Mouse (Mus musculus): ENCODE measurements at regions not wholly inside any gene's neighbourhood (a gene's known extent, or its start where the extent isn't known, plus 50 kb on each side); places are given as distances from the start of the nearest gene placed in this dataset.
A peak's percentile ranks its signal among the peaks of the same experiment; 100 is the strongest.

DNA sequence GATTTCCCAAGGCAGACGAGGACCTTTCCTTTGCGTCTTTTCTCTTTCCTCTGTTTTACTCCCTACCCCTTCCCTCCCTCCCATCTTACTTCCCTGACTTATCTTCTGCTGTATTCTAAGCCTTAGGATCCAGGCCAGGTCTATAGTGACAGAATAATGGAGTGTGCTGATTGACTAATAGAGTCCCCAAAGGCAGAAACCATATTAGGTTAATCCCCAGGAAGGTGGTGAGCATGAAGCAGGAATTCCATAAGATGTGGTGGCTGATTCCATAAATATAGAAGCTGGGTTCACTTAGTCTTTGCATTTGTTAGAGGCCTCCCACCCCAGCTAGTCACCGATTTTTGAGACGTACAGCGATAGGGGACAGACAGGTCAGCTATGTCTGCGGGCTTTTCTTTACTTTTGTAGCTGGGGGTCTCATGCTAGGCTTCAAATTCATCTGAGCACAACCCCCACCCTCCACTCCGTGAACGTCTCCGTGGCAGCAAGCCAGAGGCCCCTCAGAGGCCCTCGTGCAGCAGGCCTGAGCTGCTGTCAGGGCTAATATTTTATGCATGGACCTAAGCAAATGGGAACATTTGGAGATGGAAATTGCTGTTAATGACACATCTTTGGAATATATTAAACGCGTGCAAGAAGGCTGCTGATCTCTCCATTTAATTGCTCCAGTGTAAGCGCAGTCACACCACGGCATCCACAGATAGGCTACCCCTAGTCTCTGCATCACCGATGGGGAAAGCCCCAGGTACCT lies 145.8 kb upstream of the Rtl1 start:
- WGBS: 51% methylated on average over 15 of the region's 15 CpGs
- peaks cover 13% of the 10 kb centered on the region; the same call in 1 of the 2 replicates for H3K4me1 ChIP-seq (replicated peaks; ENCODE audit: control insufficient read depth, insufficient read depth)
- no peak overlapping the region for H3K4me2 ChIP-seq (replicated peaks; ENCODE audit: low read depth)
- TF ChIP-seq CTCF (IDR thresholded peaks at IDR 0.05; ENCODE audit: low read depth) (no peak), EP300 (optimal IDR thresholded peaks at IDR 0.05) (no peak)
- ATAC-seq (ENCODE audit: low FRiP score, low TSS enrichment) (no peak), DNase-seq (ENCODE audit: low spot score) (no peak)
- no peaks in the 10 kb centered on the region for H3K9me3 ChIP-seq (ENCODE audit: control insufficient read depth, low read length)
- H3K4me3 ChIP-seq (ENCODE audit: low read depth, low read length): no peak overlapping the region
- no peaks in the 10 kb centered on the region for H3K36me3 ChIP-seq (ENCODE audit: control insufficient read depth, insufficient read depth, low read length)
- no peaks in the 10 kb centered on the region for H3K27me3 ChIP-seq (ENCODE audit: control insufficient read depth, insufficient read depth, low read length)
- no peak overlapping the region for H3K27ac ChIP-seq (replicated peaks)
- H3K9ac ChIP-seq (ENCODE audit: low read length): no peak overlapping the region

DNA sequence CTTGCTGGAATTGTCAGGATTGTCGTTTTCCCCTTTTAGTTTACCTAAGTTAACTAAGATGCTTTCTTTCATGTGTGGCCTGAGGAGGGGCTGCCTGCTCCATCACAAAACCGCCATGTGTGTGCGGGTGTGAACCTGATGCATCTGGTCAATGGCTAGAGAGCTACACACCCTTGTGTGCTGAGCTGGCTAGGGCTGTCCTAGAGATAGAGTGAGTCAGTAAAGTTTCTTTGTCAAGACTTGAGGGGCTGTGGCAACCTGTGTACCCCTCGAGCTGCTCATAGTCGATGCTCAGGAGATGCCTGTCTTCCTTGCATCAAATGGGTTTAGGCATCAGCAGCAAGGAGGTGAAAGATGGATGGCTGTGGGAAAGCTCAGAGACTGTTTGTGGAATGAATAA lies 147.1 kb upstream of the Rtl1 start:
- no peak for TF ChIP-seq CTCF (IDR thresholded peaks at IDR 0.05; ENCODE audit: low read depth)
- no peak for TF ChIP-seq EP300 (optimal IDR thresholded peaks at IDR 0.05)
- Histone ChIP-seq H3K4me2 (replicated peaks; ENCODE audit: low read depth) (no peak overlapping the region), H3K36me3 (ENCODE audit: control insufficient read depth, insufficient read depth, low read length) (no peaks in the 10 kb centered on the region), H3K27ac (replicated peaks) (no peak overlapping the region), H3K9ac (ENCODE audit: low read length) (no peak overlapping the region), H3K4me1 (replicated peaks; ENCODE audit: control insufficient read depth, insufficient read depth) (peaks cover 13% of the 10 kb centered on the region; the same call in 1 of the 2 replicates), H3K9me3 (ENCODE audit: control insufficient read depth, low read length) (no peaks in the 10 kb centered on the region), H3K27me3 (ENCODE audit: control insufficient read depth, insufficient read depth, low read length) (no peaks in the 10 kb centered on the region), H3K4me3 (ENCODE audit: low read depth, low read length) (no peak overlapping the region)
- DNase-seq (ENCODE audit: low spot score): no peak
- ATAC-seq (ENCODE audit: low FRiP score, low TSS enrichment): no peak
- WGBS: 64% methylated on average over 5 of the region's 5 CpGs

- no peak for DNase-seq (ENCODE audit: low spot score)
- no peak overlapping the region for H3K4me2 ChIP-seq (replicated peaks; ENCODE audit: low read depth)
- no peaks in the 10 kb centered on the region for H3K27me3 ChIP-seq (ENCODE audit: control insufficient read depth, insufficient read depth, low read length)
- H3K9ac ChIP-seq (ENCODE audit: low read length): no peak overlapping the region
- H3K4me3 ChIP-seq (ENCODE audit: low read depth, low read length): no peak overlapping the region
- no peak overlapping the region for H3K27ac ChIP-seq (replicated peaks)
- ATAC-seq (ENCODE audit: low FRiP score, low TSS enrichment): no peak
- no peaks in the 10 kb centered on the region for H3K9me3 ChIP-seq (ENCODE audit: control insufficient read depth, low read length)
- H3K4me1 ChIP-seq (replicated peaks; ENCODE audit: control insufficient read depth, insufficient read depth): peaks cover 13% of the 10 kb centered on the region; the same call in 1 of the 2 replicates
- 64% methylated on average over 13 of the region's 13 CpGs for WGBS
- no peaks in the 10 kb centered on the region for H3K36me3 ChIP-seq (ENCODE audit: control insufficient read depth, insufficient read depth, low read length)
- TF ChIP-seq EP300 (optimal IDR thresholded peaks at IDR 0.05) (no peak), CTCF (IDR thresholded peaks at IDR 0.05; ENCODE audit: low read depth) (no peak)
These were observed 147.6 kb upstream of the Rtl1 start for GRCm38 (mm10) chr12:109747776-109748175.

DNA sequence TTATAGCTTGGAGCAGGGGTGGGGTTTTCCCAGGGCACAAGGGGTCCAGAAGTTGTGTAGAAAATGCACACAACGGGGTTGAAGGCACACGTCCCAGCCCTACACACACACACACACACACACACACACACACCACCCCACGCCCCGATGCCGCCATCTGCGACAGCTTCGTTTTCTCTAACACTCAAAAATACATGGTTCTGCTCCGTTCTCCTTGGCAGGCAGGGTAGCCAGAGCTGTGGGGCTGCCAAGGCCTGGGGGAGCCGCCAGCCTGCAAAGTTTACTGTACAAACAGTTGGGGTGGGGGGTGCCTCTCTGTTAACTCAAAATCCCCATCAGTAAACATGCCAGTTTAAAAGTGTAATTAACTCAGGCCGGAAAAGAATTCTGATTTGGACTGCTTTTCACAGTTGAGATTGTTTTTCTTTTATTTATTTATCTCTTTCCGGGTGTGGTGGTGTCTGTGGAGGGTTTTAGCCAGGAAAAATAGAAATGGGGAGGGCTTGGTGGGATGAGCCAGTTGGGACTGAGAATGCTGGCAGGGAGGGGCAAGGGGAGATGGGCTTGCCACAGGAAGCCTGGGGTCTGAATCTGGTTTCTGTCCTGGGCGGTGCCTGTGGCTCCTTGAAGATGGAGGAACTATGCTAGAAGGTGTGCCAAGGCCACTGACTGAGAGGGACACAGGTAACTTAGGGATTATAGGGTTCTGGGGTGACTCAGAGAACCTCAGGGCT lies 148.4 kb upstream of the Rtl1 start:
- 41% methylated on average over 12 of the region's 12 CpGs for WGBS
- H3K4me1 ChIP-seq (replicated peaks; ENCODE audit: control insufficient read depth, insufficient read depth): peaks cover 13% of the 10 kb centered on the region; the same call in 1 of the 2 replicates
- DNase-seq (ENCODE audit: low spot score): no peak

DNA sequence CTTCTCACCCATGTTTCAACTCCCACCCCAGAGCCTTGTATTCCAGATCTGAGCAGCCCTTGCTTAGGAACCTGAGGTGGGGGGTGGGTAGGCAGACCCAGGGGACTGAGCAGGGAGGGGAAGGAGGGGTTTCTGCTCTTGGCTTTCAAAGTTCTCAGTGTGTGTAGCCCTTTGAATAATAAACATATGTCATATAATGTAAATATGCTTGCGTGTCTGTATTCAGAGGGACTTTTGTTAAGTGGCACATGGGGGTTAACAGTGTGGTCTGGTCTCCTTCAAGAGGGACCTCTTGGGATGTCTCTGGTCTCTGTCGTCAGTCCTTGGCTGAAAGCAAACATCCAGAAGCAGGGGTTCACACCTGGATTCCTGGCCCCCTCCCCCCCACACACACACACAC lies 149.1 kb upstream of the Rtl1 start:
- TF ChIP-seq CTCF (IDR thresholded peaks at IDR 0.05; ENCODE audit: low read depth): no peak
- TF ChIP-seq EP300 (optimal IDR thresholded peaks at IDR 0.05): no peak

More for the DNA sequence above, 148.4 kb upstream of the Rtl1 start:
- Histone ChIP-seq H3K9me3 (ENCODE audit: control insufficient read depth, low read length) (no peaks in the 10 kb centered on the region), H3K9ac (ENCODE audit: low read length) (no peak overlapping the region), H3K4me3 (ENCODE audit: low read depth, low read length) (no peak overlapping the region), H3K27me3 (ENCODE audit: control insufficient read depth, insufficient read depth, low read length) (no peaks in the 10 kb centered on the region), H3K27ac (replicated peaks) (no peak overlapping the region), H3K36me3 (ENCODE audit: control insufficient read depth, insufficient read depth, low read length) (no peaks in the 10 kb centered on the region), H3K4me2 (replicated peaks; ENCODE audit: low read depth) (no peak overlapping the region)
- ATAC-seq (ENCODE audit: low FRiP score, low TSS enrichment): no peak
- TF ChIP-seq CTCF (IDR thresholded peaks at IDR 0.05; ENCODE audit: low read depth) (no peak), EP300 (optimal IDR thresholded peaks at IDR 0.05) (no peak)

More for the DNA sequence above, 149.1 kb upstream of the Rtl1 start:
- H3K4me2 ChIP-seq (replicated peaks; ENCODE audit: low read depth): peak overlapping the region; percentile 31; the same call in 1 of the 2 replicates
- H3K4me1 ChIP-seq (replicated peaks; ENCODE audit: control insufficient read depth, insufficient read depth): peaks cover 13% of the 10 kb centered on the region; the same call in 1 of the 2 replicates
- H3K9ac ChIP-seq (ENCODE audit: low read length): peak overlapping the region; percentile 27; the same call in 1 of the 2 replicates
- H3K27me3 ChIP-seq (ENCODE audit: control insufficient read depth, insufficient read depth, low read length): no peaks in the 10 kb centered on the region
- H3K9me3 ChIP-seq (ENCODE audit: control insufficient read depth, low read length): no peaks in the 10 kb centered on the region
- ATAC-seq (ENCODE audit: low FRiP score, low TSS enrichment) (peak; percentile 40), DNase-seq (ENCODE audit: low spot score) (no peak)
- H3K4me3 ChIP-seq (ENCODE audit: low read depth, low read length): no peak overlapping the region
- H3K27ac ChIP-seq (replicated peaks): peak overlapping the region; percentile 35; the same call in 1 of the 2 replicates
- WGBS: 20% methylated on average over 2 of the region's 2 CpGs
- H3K36me3 ChIP-seq (ENCODE audit: control insufficient read depth, insufficient read depth, low read length): no peaks in the 10 kb centered on the region

Data from stomach, postnatal 0 days (tissue).